Mouse (Mus musculus) brain, embryonic 18.5 days (tissue): ENCODE results near the gene Vav2.

ENCODE experiments used
- DNase-seq: peaks from one replicate; pipeline ENCODE4 v3.0.0-alpha.2; 2012; ENCODE audit warnings: low read depth, low spot score

Vav2 gene

GRCm38 (mm10) chr2:27441767-27442707, 15.2 kb upstream of the Vav2 start, which contains the start of gene Brd3os:
Gene Brd3os (plus strand): TSS chr2:27442324.
- DNase-seq = peak; percentile 99

DNA sequence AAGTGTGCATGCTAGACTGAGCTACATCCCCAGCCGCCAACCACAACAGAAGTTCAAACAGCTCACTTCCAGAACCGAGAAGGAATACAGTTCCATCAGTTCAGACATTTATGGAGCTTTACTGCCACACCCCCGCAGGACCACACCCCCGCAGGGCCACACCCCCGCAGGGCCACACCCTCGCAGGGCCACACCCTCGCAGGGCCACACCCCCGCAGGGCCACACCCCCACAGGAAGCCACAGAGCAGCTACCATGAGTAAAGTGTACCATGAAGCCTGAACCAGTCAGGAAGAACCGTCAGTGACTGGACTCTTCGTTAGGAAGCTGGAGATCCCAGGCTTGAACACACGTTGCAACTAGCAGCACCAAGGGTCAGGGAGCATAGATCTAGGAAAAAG, 11.4 kb upstream of the Vav2 start:
- DNase-seq = no peak

DNA sequence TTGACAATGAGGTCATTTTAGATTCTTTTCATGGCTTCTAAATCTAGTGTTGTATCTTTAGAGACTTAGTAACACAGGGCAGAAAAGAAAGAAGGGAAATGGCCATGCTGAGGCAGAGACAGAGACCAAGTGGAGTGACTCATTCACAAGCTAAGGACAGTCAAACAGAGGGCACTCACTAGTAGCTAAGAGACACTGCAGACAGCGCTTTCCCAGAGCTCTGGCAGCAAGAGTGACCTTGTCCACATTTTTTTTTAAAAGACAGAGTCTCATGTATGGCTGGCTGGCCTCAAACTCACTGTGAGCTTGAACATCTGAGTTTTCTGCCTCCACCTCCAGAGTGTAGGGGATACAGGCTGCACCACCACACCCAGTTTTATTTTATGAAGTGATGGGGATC, 11.0 kb upstream of the Vav2 start:
- no peak for DNase-seq

DNA sequence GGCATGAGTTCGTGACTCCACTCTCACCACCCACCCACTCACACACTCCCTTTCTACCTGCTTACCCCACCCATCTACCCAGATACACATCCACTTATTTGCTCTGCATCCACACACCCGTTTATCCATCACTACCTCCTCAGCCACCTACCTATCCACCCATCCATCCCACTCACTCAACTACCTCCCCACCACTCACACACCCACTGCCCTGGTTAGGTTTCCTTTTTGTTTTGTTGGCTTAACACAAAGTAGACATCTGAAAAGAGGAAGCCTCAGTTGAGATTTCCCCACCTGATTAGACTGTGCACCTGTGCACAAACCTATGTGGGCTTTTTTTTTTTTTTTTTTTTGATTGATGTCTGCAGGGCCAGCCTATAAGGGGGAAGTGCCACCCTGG, 5.8 kb upstream of the Vav2 start:
- no peak for DNase-seq

- DNase-seq = no peak
These were observed 3.8 kb upstream of the Vav2 start for GRCm38 (mm10) chr2:27430621-27431020.

DNA sequence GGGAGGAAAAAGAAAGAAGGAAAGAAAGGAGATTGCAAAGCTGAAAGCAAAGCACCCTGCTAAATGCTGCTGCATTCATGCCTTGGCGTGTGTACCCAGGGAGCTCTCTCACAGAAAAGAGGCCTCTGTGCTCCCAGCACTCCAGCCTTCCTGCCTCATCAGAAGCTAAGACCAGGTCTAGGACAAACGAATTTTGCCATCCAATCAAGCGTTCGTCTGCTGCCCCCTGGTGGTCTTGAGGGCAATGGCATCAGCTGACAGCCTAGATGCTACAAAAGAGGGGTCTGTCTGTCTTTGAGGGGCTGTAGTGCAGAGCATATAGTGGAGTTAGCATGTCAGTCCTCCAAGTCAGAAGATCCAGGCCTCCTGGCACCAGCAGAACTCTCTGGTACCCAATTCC, 1.2 kb upstream of the Vav2 start:
- DNase-seq = peak; percentile 69

- no peak for DNase-seq
These were observed 403 bp downstream of the Vav2 start for GRCm38 (mm10) chr2:27426406-27426854.

GRCm38 (mm10) chr2:27425751-27426405, 955 bp downstream of the Vav2 start:
- DNase-seq = no peak

DNA sequence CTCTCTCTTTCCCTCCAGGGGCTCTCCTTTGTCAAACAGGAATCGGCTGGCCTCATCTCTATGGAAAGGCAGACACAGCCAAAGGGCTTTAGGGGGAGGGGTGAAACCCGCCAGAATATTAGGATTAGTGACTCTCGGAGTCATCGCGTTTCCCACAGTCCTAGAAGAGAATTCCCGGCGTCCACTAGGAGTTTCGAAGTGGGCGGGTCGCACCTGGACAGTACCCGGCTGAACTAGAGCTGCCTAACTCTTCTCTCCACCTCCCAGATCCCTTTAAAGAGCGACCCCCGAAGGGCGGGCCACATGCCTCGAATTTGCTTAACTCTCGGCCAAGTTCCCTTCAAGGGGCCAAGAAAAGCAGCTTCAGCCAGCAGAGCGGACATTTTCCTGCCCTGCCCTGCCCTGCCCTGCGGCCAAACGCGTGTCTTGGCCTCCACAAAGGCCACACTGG, 1.6 kb downstream of the Vav2 start:
- DNase-seq = no peak

DNA sequence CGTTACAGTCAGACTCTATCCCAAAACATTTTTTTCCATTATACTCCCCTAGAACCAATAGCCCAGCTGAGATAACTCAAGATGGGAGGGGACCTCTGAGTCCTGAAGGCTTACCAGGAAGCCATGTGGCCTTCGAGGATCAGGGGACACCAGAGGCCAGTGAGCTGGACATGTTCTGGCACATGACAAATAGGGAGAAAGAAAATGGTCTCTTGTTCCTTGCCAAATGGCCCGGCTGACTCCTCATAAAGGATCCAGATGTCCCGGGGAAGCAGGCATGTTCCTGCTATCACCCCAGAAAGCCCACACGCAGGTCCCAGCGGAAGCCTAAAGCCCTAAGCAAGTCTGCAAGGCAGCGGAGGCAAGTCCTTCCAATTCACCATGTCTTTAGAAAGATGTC, 3.2 kb downstream of the Vav2 start:
- no peak for DNase-seq

- DNase-seq = no peak
These were observed 5.4 kb downstream of the Vav2 start for GRCm38 (mm10) chr2:27421293-27422068.

DNA sequence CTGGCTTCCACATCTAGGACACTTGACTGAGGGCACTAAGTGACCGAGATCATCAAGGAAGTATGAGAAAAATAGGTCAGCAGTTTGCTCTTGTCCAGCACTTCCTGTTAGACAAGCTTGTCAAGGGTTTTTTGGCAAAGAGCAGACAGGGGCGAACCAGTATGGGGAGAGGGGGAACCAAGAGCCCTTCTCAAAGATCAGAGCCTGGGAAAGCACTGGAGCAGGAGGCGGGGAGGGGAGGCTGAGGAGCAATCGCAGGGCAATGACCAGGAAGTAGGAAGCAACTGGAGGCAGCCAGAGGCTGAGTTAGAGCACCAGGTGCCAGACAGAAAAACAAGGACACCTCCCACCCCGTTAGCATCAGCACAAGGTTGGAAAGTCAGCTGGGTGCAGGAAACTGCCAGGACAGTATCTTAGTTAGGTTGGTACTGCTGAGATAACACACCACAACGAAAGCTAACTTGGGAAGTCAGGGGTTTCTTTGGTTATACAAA, 8.2 kb downstream of the Vav2 start:
- no peak for DNase-seq

GRCm38 (mm10) chr2:27417648-27418153, 9.1 kb downstream of the Vav2 start:
- DNase-seq = no peak

DNA sequence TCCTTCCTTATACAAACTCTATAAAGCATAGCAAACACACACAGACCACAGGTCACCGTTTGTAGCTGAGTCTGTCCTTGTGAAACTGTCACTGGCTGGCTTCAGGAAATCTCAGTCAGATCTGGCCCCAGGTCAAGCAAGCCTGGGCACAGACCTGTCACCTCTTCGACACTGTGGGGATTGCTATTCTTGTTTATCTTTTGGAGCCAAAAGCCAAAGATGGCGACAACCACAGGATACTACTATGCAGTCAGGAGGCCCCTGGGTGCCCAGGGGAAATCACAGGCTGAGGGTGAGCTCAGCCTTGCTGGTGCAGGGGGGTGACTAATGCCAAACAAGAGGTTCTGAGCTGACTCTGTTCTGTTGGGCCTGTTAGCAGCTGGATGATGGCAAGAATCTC, 10.4 kb downstream of the Vav2 start:
- no peak for DNase-seq

DNA sequence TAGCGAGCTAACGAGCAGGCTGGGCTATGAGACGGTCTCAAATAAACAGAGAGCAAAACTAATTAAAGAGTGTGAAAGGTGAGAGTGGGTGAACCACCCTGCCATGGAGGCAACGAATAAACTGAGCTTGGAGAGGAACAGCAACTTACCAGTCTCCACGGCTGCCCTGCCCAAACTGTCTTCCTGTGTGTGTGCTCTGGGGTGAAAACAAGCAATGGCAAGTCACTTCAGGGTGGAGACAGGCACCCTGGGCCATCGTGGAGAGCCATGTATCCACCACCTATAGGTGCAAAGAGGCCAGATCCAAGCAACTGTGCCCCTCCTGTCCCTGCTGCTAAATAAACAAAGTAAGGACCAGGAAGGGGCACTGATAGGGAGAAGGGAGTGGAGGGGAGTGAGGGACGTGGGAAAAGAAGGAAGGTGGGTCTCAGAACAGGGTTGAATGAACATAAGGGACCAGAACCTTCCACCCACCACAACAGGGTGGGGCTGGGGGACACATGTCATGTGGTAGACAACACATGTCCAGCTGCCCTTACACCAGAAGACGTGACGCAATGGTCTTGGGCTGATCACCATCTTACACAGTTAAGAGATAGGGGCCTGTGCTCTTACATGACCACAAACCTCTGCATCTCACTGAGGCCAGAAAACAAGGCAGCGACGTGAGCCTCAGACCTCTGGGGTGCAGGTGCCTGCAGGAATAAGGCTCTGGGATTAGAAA, 11.6 kb downstream of the Vav2 start:
- no peak for DNase-seq

DNA sequence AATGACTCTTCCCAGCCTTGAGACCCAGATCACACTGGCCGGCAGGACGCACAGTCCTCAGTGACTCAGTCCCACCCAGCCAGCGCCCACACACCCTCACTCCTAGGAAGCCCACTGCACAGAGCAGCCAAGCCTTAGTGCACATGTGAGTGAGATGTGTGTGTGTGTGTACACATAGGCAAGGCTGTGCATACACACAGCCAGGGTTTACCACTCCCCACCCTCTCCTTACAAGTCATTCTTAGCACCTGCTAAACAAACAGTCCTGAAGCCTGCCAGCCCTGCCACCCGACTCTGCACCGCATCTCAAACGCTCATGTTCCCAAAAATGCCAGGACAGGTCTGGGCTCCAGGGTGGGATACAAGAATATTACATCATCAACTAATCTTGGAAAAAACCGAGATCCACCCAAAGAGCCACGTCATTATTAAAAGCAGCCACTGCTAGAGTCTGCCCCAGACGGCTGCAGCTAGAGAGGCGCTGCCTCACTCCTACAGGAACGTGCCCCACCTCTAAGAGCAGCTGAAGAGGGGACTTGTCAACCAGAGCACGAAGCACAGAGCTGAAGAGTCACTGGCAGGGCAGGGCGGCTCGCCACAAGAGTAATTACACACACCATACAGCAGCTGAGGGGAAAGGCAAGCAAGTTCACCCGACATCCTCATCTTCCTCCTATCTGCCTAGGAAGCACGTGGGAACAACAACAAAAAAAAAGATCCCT, 12.7 kb downstream of the Vav2 start:
- no peak for DNase-seq

DNA sequence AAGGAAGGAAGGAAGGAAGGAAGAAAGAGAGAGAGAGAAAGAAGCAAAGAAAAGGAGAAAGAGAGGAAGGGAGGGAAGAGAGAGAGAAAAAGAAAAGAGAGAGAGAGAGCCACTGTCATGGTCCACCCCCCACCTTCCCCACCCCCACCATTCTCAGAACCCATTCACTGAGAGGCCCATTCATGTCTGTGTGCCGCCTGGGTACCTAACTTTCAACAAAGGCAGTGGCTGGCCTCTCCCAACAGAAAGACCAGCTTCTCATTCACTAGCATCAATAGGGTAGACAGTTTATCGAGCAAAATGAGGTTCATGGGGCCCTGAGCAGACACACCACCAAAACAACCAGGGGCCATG, 13.3 kb downstream of the Vav2 start:
- no peak for DNase-seq

- DNase-seq = no peak
These were observed 14.5 kb downstream of the Vav2 start for GRCm38 (mm10) chr2:27412245-27412800.

DNA sequence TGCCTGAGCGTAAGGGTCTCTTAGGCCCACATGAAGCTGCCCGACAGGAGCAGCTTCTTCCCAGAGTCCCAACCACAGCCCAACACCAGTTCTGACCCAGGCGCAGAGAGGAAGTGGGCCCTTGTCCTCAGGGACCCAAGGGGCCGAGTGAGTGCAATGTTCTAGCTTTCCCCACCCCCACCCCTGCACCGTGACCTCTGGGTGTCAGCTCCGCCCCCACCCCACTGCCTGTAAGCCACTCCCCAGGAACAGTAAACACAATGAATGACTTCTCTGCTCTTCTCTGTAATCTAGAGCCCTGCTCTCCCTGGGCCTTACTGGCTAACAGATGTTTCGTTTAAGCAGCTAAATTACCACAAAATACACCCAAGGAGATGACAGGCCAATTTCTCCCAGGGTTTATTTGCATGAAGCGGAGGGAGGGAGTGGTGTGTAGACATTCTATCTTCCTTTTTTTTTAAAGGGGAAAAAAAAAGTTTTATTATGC, 15.1 kb downstream of the Vav2 start:
- DNase-seq = no peak
